ENCODE assay signal across 9 mouse cellular contexts in genomic region chr17:7869114-7869513, GRCm38 (mm10). TPM values are rescaled to one million over a fixed set of nuclear protein-coding genes. Genes with fewer than 3 reads are reported as not detected.
DNase-seq lines count a peak whose midpoint lies in the region; ATAC-seq lines count a peak whose summit lies in the region.
"Had no signal": no experiment of that assay in that cellular context is flagged by ENCODE, and none has a peak within 500 bp of the region (broad histone marks: within the 10 kb centered on the region; RNA-seq: fewer than 3 reads in every experiment).

No protein-coding gene starts in this region.

- ATAC-seq in common myeloid progenitor, adult 5-6 weeks (replicated peaks; ENCODE audit: low read depth, poor library complexity, severe bottlenecking): peak; percentile 61
- peak; percentile 36; the same call in 1 of the 2 replicates for ATAC-seq in monocyte, adult 5-6 weeks (replicated peaks; ENCODE audit: insufficient number of reproducible peaks, low FRiP score, low TSS enrichment, poor library complexity, severe bottlenecking)
- ATAC-seq: hindbrain, embryonic 16.5 days had no signal

- peak; percentile 55 for DNase-seq in layer of hippocampus, adult 9-11 months
- no peak for DNase-seq in layer of hippocampus, postnatal 25 days (ENCODE audit: extremely low spot score in 1 of 2, low spot score in 1 of 2)
- peak; percentile 40 for DNase-seq in induced T-regulatory cell, adult 2 months (ENCODE audit: low read depth)
- DNase-seq in right cerebral cortex, adult 2 months (ENCODE audit: low spot score in 2 of 2): no peak
- no peak for DNase-seq in thymus, postnatal 0 days (ENCODE audit: low spot score)

RNA-seq across cellular contexts. Expression of gene Fndc1, which starts 42.0 kb away (rescaled TPM):
- total RNA-seq in layer of hippocampus, postnatal 25 days (2021): 10 to 100 TPM; 11.1 to 12.4 TPM
- total RNA-seq in common myeloid progenitor, adult 5-6 weeks (2017): not detected in 2 replicates
- not detected in 3 replicates for total RNA-seq in monocyte, adult 5-6 weeks (2017)
- 3.6 and 4.0 TPM in 2 replicates for polyA plus RNA-seq in thymus, postnatal 0 days (2015; fragmentation: Nextera tagmentation; extraction: Ambion mirVana)
- total RNA-seq: hematopoietic stem cell, adult 5-6 weeks had no signal

RNA-seq across cellular contexts. Expression of gene Tagap, which starts 56.7 kb away (rescaled TPM):
- total RNA-seq in layer of hippocampus, postnatal 25 days (2021): 1 to 10 TPM; 4.3 to 5.6 TPM
- total RNA-seq in common myeloid progenitor, adult 5-6 weeks (2017): 10.1 and 12.4 TPM in 2 replicates
- total RNA-seq in monocyte, adult 5-6 weeks (2017): 63.5 to 77.7 TPM (median 74.3 TPM) in 3 replicates
- polyA plus RNA-seq in thymus, postnatal 0 days (2015; fragmentation: Nextera tagmentation; extraction: Ambion mirVana): 4.1 and 4.3 TPM in 2 replicates

Comparison
In these comparisons a context has a peak if more than half of its experiments do, and no peak if none do; other contexts are left out.
1. DNase-seq: peak in layer of hippocampus, adult 9-11 months (single experiment) and induced T-regulatory cell, adult 2 months (single experiment); none in layer of hippocampus, postnatal 25 days (0 of 2), right cerebral cortex, adult 2 months (0 of 2) and thymus, postnatal 0 days (single experiment).
2. RNA of gene Fndc1, which starts 42.0 kb away (total RNA-seq): 11.1 to 12.4 TPM in layer of hippocampus, postnatal 25 days; not detected in common myeloid progenitor, adult 5-6 weeks and not detected in monocyte, adult 5-6 weeks; every median in the first group is over 10 times any median in the second.